Mouse (Mus musculus) ovary, postnatal 10 days (tissue): ENCODE results near the gene Cdkn2c.
"Not testable (repeated sequence)": the region's sequence is repeated elsewhere in the genome, so short reads cannot be mapped to it uniquely, and the experiment has no call there.

ENCODE experiments used
- DNase-seq: peaks from one replicate; pipeline ENCODE4 v3.0.0; 2022; ENCODE audit warnings: low spot score

Cdkn2c gene

GRCm38 (mm10) chr4:109666461-109667269 lies at the start of gene Cdkn2c:
Gene Cdkn2c (minus strand): TSS chr4:109667189.
- peak; percentile 93 for DNase-seq

GRCm38 (mm10) chr4:109705349-109705748 lies 38.4 kb upstream of the Cdkn2c start:
- DNase-seq, result no peak

DNA sequence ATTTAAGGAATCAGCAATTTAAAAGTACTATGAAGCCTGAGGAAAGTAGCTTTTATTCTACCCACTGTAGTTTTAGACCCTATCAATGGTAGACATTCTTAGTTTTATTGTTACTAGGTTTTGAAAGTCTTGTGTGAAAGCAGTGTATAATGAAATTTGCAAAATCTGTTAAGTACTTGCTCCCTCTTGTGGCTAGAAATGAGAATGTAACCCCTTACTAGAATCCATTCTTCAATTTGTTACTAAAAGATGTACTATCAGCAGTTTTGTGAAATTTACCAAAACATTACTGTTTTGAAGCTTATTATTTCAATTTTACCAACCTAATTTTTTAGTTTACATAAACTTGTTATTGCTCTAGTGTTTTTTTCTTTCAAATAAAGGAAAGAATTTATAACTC lies 36.6 kb upstream of the Cdkn2c start:
- DNase-seq, result no peak

GRCm38 (mm10) chr4:109700727-109701126 lies 33.7 kb upstream of the Cdkn2c start:
- not testable (repeated sequence) for DNase-seq

GRCm38 (mm10) chr4:109692674-109693073 lies 25.7 kb upstream of the Cdkn2c start:
- DNase-seq, result no peak

DNA sequence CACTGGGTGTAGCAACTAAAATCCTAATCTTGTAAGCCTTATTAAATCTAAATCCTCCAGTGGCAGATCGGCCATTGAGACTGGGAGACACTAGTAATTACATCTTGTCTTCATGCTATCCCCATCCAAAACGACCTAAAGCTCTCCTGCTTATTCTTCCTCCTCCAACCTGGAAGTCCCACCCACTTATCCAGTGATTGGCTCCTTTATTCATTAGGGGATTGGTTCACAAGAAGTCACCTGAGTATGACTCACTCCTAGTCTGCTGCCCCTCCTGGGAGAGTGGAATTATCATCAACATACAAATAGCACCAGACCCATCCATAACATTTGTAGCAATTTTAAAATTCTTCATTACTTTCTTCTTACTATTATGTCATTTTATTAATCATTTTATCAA lies 16.6 kb upstream of the Cdkn2c start:
- DNase-seq, result no peak

GRCm38 (mm10) chr4:109677221-109677620 lies 10.2 kb upstream of the Cdkn2c start:
- DNase-seq, result no peak

DNA sequence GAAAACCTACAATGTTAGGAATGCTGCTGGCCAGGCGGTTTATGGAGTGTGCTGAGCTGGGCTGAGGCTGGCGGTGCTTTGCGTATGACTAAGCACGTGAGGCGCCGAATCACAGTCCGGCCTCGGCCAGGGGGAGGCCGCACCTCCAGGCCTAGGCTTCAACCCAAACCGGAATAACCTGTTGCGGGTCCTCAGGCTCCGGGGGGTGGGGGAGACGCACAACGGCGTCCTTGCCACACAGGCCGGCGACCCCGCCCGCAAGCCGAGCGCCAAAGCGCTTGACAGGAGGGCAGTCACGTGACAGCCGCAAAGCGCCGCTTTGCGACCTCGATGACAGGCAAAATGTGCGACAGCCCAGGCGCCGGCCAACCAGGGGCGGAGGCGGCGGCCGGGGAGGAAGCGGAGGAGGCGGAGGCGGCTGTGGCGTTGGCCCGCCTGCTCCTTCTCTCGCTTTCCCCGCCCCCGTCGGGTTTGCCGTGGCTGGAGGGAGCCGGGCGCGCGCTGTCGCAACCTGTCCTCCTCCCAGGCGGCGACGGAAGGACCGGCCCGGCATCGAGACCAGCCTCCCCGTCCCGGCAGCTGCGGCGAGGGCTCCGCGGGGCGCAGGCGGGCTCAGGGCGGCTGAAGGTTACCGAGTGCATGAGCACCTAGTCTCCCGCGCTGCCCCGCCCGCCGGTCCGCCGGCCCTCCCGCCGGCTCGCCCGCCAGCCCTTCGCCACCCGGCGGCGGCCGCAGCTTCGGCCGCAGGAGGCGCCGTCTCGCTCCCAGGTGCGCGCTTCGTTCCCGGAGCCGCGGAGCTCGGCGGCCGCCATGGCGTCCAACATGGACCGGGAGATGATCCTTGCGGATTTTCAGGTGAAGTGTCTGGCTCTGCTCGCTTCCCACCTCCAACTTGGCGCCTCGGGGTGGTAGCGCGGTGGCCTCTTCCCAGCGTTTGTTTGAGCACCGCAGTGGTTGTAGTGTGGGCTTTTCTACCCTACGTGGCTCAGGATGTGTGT lies 9.5 kb upstream of the Cdkn2c start, which contains the start of gene Faf1:
TSS of gene Faf1 (plus strand) at position 371 of the 998 bp plus-strand sequence.
- DNase-seq, result peak; percentile 95

GRCm38 (mm10) chr4:109674097-109674496 lies 7.1 kb upstream of the Cdkn2c start:
- no peak for DNase-seq

GRCm38 (mm10) chr4:109671941-109672340 lies 5.0 kb upstream of the Cdkn2c start:
- no peak for DNase-seq

- no peak for DNase-seq
Measured at GRCm38 (mm10) chr4:109670213-109670612, 3.2 kb upstream of the Cdkn2c start.

- no peak for DNase-seq
Measured at GRCm38 (mm10) chr4:109667518-109667917, 529 bp upstream of the Cdkn2c start.

GRCm38 (mm10) chr4:109665982-109666460 lies 968 bp downstream of the Cdkn2c start:
- DNase-seq, result peak; percentile 44

DNA sequence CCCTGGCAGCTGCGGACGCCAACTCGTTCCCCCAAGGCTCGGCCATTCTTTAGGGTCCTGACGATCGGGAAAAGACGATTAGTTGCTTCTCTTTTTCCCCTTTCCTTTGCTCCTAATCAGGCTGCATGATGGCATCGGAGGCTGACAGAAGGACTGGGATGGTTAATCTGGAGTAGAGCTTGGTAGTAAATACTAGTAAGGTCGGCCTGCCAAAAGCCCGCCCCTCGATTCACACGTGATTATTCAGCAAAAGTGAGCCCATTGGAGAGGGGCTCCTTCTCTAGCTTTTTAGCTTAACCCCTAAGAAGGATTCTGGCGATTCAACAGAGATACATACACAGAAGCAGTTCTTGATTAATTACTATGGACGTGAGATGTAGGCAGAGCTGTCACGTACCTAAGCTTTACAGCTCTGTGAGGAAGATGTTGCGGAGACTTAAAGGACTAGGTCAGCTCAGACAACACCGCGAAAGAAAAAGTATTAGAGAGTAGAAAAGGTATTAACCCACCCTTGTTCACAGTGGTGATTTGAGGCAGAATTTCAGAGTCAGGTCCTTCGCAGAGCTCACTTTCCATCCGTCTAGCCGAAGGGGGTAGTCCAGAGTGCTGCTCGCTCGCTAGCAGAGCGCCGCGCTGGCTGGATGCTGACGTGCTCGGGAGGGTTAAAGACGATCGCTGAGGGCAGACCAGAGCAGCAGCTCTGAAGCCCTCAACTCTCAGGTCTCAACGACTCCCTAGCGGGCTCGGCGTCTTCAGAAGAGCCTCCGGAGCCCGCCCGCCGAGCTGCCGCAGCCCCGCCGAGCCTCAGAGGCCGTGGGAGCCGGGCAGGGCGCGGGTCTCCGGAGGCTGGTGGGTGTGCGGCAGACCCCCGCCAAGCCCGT lies 1.6 kb downstream of the Cdkn2c start:
- peak; percentile 29 for DNase-seq

DNA sequence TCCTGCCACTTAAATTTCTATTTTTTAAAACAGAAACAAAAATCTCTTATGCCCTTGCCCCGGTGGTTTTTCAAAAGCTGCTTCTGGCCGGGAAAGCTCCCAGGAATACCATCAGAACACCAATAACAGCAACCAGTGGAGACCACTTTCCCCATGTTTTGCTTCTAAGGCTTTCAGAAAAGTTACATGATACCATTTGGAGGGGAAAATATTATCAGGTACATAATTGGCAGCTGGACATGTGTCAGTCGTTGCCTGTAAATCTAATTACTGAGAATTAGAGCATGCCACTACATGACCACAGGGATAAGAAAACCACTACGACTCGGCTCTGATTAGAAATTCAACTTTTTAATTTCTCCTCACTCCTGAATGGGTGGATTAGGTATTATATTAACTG lies 2.9 kb downstream of the Cdkn2c start:
- no peak for DNase-seq

GRCm38 (mm10) chr4:109662271-109662670 lies 4.7 kb downstream of the Cdkn2c start:
- DNase-seq, result no peak

- no peak for DNase-seq
Measured at GRCm38 (mm10) chr4:109661183-109661582, 5.8 kb downstream of the Cdkn2c start.

DNA sequence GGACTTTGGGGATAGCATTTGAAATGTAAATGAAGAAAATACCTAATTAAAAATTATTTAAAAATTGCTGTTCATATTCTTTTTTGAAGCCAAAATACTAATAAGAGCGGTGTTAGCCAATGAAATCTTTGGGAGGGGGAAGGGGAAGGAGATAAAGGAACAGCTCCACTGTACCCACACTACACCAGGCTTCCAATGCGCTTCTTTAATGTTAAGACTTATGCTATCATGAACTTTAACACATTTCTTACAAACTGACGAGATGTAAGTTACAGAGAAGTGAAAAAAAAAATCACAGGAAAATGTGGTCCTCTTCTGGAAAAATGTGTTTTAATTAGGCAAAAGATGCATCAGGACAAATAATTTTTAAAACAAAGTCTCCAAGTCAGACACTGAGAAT lies 6.4 kb downstream of the Cdkn2c start:
- no peak for DNase-seq

DNA sequence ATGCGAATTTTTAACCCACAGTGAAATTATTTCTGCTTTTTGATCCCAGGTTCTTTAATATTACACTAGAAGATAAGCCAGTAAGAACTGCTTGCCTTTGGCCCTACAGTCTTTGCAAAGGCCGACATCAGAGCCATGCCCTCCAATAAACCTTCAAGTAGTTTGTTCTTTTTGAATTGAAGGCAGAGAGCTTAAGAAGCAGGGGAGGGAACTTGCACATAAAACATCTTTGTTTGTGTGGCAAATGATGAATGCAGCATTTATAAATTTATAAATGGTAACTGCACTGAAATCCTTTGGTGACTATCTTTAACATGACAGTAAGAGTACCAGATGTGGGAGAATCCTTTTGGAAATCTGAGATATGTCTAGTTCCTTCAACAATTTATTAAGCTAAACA lies 7.4 kb downstream of the Cdkn2c start:
- DNase-seq, result no peak

- no peak for DNase-seq
Measured at GRCm38 (mm10) chr4:109658826-109659225, 8.2 kb downstream of the Cdkn2c start.

- no peak for DNase-seq
Measured at GRCm38 (mm10) chr4:109657851-109658500, 9.0 kb downstream of the Cdkn2c start.
